Mouse (Mus musculus): ENCODE data around the gene Cd200r3.

GRCm38 (mm10) chr16:44993319-44994019 is 50.0 kb downstream of the Cd200r3 start:
- TF ChIP-seq POLR2A (IDR thresholded peaks at IDR 0.05; ENCODE audit: control insufficient read depth, extremely low read depth, insufficient read depth, low read length, poor library complexity), result no peak
- TF ChIP-seq CTCF (IDR thresholded peaks at IDR 0.05; ENCODE audit: borderline replicate concordance, control insufficient read depth, extremely low read depth, insufficient read depth, low read length, poor library complexity), result no peak
